Comparison of ENCODE assay signal across 22 mouse cellular contexts in the genomic region with DNA sequence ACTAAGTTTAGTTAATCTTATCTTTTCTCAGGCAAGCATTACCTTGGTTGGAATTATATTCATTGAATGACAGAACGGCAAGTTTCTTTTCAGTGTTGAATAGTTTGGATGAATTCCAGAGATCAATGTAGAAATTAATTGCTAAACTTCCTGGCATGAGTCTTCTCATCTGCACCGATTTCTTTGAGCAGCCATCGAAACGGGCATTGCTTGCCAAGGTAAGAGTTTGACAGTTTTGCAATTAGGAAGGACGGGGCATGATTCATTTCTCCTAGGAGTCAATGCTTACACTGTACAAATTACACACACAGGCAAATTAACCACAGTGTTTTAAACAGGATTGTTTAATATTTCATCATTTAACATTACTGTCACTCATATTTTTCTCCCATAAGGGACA.
A peak's percentile ranks its signal among the peaks of the same experiment; 100 is the strongest.
DNase-seq lines count a peak whose midpoint lies in the region; ATAC-seq and TF ChIP-seq lines count a peak whose summit lies in the region.
"Had no signal": no experiment of that assay in that cellular context is flagged by ENCODE, and none has a peak within 500 bp of the region (broad histone marks: within the 10 kb centered on the region; RNA-seq: fewer than 3 reads in every experiment).

No protein-coding gene starts in this region.

- no peak for TF ChIP-seq CTCF in liver, adult 2 months (IDR thresholded peaks at IDR 0.05; ENCODE audit: low read depth, low read length)

- no peak overlapping the region for H3K4me2 ChIP-seq in forebrain, embryonic 11.5 days (ENCODE audit: low read depth, low read length, severe bottlenecking)
- H3K4me2 ChIP-seq in forebrain, embryonic 15.5 days (replicated peaks): no peak overlapping the region
- no peak overlapping the region for H3K4me2 ChIP-seq in liver, embryonic 11.5 days
- H3K4me2 ChIP-seq: embryonic facial prominence, embryonic 15.5 days; hindbrain, embryonic 14.5 days had no signal

- no peaks in the 10 kb centered on the region for H3K9me3 ChIP-seq in forebrain, embryonic 11.5 days (ENCODE audit: control insufficient read depth, low read length)
- H3K9me3 ChIP-seq in forebrain, embryonic 15.5 days: no peaks in the 10 kb centered on the region
- H3K9me3 ChIP-seq in liver, embryonic 11.5 days (ENCODE audit: control insufficient read depth, low read length): no peaks in the 10 kb centered on the region
- H3K9me3 ChIP-seq: embryonic facial prominence, embryonic 15.5 days had no signal

- no peaks in the 10 kb centered on the region; the same call in 1 of the 2 replicates for H3K4me1 ChIP-seq in forebrain, embryonic 11.5 days (replicated peaks; ENCODE audit: control insufficient read depth, insufficient read depth, low read length)
- H3K4me1 ChIP-seq in forebrain, embryonic 15.5 days: 0 out of 2 replicates have a peak, but pooled peaks cover 4% of the 10 kb centered on the region
- no peaks in the 10 kb centered on the region for H3K4me1 ChIP-seq in liver, adult 2 months (ENCODE audit: control insufficient read depth, insufficient read depth, low read length)
- H3K4me1 ChIP-seq in liver, embryonic 11.5 days (replicated peaks; ENCODE audit: control insufficient read depth, insufficient read depth, low read length): no peaks in the 10 kb centered on the region
- H3K4me1 ChIP-seq: embryonic facial prominence, embryonic 15.5 days had no signal

- no peak overlapping the region for H3K4me3 ChIP-seq in forebrain, embryonic 11.5 days (ENCODE audit: low read depth, low read length)
- H3K4me3 ChIP-seq in forebrain, embryonic 15.5 days: no peak overlapping the region
- no peak overlapping the region for H3K4me3 ChIP-seq in liver, adult 2 months (ENCODE audit: insufficient read depth, low read depth, low read length)
- no peak overlapping the region for H3K4me3 ChIP-seq in liver, embryonic 11.5 days (ENCODE audit: low read depth, low read length)
- H3K4me3 ChIP-seq: embryonic facial prominence, embryonic 15.5 days; erythroblast, embryonic 14.5 days had no signal

- no peak for DNase-seq in forebrain, embryonic 11.5 days (ENCODE audit: low spot score)
- peak; percentile 76 for DNase-seq in liver, adult 2 months (ENCODE audit: extremely low read depth, low read depth, low spot score)
- DNase-seq in liver, embryonic 11.5 days (ENCODE audit: low spot score): no peak
- DNase-seq in 416B (ENCODE audit: low read depth): peak; percentile 79
- DNase-seq in fat pad, adult 2 months (ENCODE audit: extremely low read depth, low read depth, low spot score): peak; percentile 36
- no peak for DNase-seq in adrenal gland, postnatal 36 days
- DNase-seq: adrenal gland, postnatal 14 days; cerebellum, adult 11 months; cerebellum, adult 8-10 months; cerebellum, postnatal 14 days; embryo, embryonic 11 days; forebrain, postnatal 0 days; gastrocnemius, postnatal 14 days; heart, adult 11 months; heart, postnatal 10 days had no signal

- H3K27ac ChIP-seq in forebrain, embryonic 11.5 days (ENCODE audit: low read depth, low read length): no peak overlapping the region
- no peak overlapping the region for H3K27ac ChIP-seq in forebrain, embryonic 15.5 days (replicated peaks)
- H3K27ac ChIP-seq in liver, adult 2 months (replicated peaks; ENCODE audit: insufficient read depth, low read depth, low read length): no peak overlapping the region
- no peak overlapping the region for H3K27ac ChIP-seq in liver, embryonic 11.5 days (ENCODE audit: low read depth, low read length)
- H3K27ac ChIP-seq: embryonic facial prominence, embryonic 15.5 days; hindbrain, embryonic 14.5 days had no signal

- no peak for TF ChIP-seq POLR2A in liver, adult 2 months (IDR thresholded peaks at IDR 0.05; ENCODE audit: extremely low read depth, insufficient read depth, low read length)

- H3K79me2 ChIP-seq in liver, adult 2 months (ENCODE audit: control insufficient read depth, insufficient read depth, low read length): no peaks in the 10 kb centered on the region

- ATAC-seq in forebrain, embryonic 11.5 days (replicated peaks; ENCODE audit: low FRiP score): 0 out of 2 replicates have a peak, but pooled peaks have one; percentile 13
- ATAC-seq in forebrain, embryonic 15.5 days (replicated peaks): no peak
- ATAC-seq in liver, embryonic 11.5 days (replicated peaks; ENCODE audit: low FRiP score): no peak
- ATAC-seq: activated CD4-positive, CD25-positive, alpha-beta regulatory T cell, adult 4 months; forebrain, postnatal 0 days; intestine, embryonic 16.5 days; Patski had no signal

- 87% methylated on average over 5 of the region's 5 CpGs for WGBS in forebrain, embryonic 11.5 days
- WGBS in forebrain, embryonic 15.5 days: 46% methylated on average over 5 of the region's 5 CpGs
- WGBS in liver, adult 2 months: 41% methylated on average over 5 of the region's 5 CpGs
- WGBS in liver, embryonic 11.5 days: 89% methylated on average over 5 of the region's 5 CpGs

- no peak overlapping the region for H3K9ac ChIP-seq in forebrain, embryonic 11.5 days (ENCODE audit: low read length)
- H3K9ac ChIP-seq in forebrain, embryonic 15.5 days (replicated peaks): no peak overlapping the region
- H3K9ac ChIP-seq in liver, adult 2 months (ENCODE audit: low read depth, low read length): no peak overlapping the region
- H3K9ac ChIP-seq in liver, embryonic 11.5 days (ENCODE audit: low read depth, low read length): no peak overlapping the region
- H3K9ac ChIP-seq: embryonic facial prominence, embryonic 15.5 days; forebrain, postnatal 0 days; hindbrain, embryonic 14.5 days had no signal

- H3K27me3 ChIP-seq in forebrain, embryonic 11.5 days (ENCODE audit: control insufficient read depth, insufficient read depth, low read length): no peaks in the 10 kb centered on the region
- H3K27me3 ChIP-seq in forebrain, embryonic 15.5 days: no peaks in the 10 kb centered on the region
- no peaks in the 10 kb centered on the region for H3K27me3 ChIP-seq in liver, adult 2 months (ENCODE audit: control insufficient read depth, insufficient read depth, low read length)
- H3K27me3 ChIP-seq in liver, embryonic 11.5 days (replicated peaks; ENCODE audit: control insufficient read depth, insufficient read depth, low read length): no peaks in the 10 kb centered on the region
- H3K27me3 ChIP-seq: embryonic facial prominence, embryonic 15.5 days; Patski had no signal

- no peaks in the 10 kb centered on the region for H3K36me3 ChIP-seq in forebrain, embryonic 11.5 days (ENCODE audit: control insufficient read depth, insufficient read depth, low read length)
- H3K36me3 ChIP-seq in forebrain, embryonic 15.5 days: no peaks in the 10 kb centered on the region
- no peaks in the 10 kb centered on the region for H3K36me3 ChIP-seq in liver, adult 2 months (ENCODE audit: control insufficient read depth, insufficient read depth, low read length)
- H3K36me3 ChIP-seq in liver, embryonic 11.5 days (ENCODE audit: control insufficient read depth, insufficient read depth, low read length): no peaks in the 10 kb centered on the region
- H3K36me3 ChIP-seq: embryonic facial prominence, embryonic 15.5 days had no signal

Comparison
In these comparisons a context has a peak if more than half of its experiments do, and no peak if none do; other contexts are left out.
1. DNase-seq: peak in liver, adult 2 months (single experiment), 416B (single experiment) and fat pad, adult 2 months (single experiment); none in forebrain, embryonic 11.5 days (single experiment), liver, embryonic 11.5 days (single experiment) and adrenal gland, postnatal 36 days (0 of 2).